Mouse (Mus musculus): ENCODE data around the gene Gm960.
"Not testable (repeated sequence)": the region's sequence is repeated elsewhere in the genome, so short reads cannot be mapped to it uniquely, and the experiment has no call there.

The Gm960 gene

DNA sequence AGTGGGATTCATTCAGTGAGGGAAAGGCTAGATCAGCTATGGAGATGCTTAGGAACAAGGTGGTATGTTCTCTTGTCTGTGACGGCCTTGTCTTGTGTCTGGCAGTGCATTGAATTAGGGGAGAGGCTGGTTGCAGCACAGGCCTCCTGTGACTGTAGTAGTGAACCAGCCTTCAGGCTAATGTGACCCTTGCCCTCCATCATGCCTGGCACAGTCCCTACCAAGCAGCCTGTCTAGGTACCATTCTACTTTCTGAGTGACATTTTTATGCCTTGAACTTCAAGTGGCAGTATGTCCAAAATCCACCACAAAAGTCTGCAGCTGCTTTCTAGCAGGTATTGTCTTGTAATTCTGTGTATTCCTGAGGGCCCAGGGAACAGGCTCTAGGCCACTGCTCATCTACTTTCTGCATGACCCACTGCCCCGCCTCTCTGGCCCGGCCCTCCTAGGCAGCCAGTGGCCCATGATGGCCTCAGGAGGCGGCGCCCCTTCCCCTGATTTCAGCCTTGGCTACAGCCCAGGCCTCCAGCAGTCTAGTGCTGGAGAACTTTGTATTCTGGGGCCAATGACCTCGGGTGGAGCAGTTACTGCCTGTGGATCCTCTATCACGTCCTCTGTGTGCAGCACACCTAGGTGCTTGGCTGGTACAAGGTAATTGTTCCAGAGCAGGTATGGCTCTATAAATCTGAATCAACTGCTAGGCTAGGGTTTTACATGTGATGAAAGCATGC lies 104.5 kb downstream of the Gm960 start:
- no peak for DNase-seq (ENCODE audit: low read depth, low spot score)

DNA sequence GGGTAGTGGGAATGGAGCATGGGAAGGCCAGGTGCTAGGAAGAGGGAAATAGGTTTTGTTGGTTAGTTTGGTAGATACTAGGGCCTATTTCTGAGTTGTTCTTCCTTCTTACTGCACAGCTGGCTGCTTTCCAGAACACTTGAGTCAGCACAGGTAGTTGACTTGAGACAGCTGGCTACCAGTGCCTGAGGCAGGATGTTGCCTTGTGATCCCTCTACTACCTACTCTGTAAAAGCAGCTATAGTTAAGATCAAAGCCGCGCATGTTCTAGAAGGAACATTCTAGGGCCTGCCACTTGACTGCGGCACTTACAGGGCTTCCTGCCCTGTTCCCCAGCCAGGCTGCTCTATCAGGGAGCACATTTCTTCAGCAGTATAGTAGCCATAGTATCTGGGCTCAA lies 108.4 kb downstream of the Gm960 start:
- DNase-seq (ENCODE audit: low read depth, low spot score): no peak

DNA sequence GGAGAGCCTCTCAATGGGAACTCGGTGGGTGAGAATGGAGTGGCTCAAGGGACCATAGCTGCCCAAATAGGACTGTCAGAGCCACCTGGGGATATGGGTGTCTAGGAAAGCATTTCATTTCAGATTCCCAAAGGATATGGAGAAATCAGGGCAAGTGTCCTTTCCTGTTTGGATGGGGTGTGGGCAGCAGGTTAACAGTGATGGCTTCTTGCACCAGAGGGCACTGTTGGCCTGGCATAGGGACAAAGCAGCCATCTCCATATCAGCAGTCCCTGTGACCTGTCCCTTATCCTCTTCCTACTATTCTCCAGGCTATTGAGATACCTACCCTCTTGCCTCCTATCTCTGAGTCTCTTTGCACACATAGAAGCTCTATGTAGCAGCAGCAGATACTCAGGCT lies 109.4 kb downstream of the Gm960 start:
- no peak for DNase-seq (ENCODE audit: low read depth, low spot score)

DNA sequence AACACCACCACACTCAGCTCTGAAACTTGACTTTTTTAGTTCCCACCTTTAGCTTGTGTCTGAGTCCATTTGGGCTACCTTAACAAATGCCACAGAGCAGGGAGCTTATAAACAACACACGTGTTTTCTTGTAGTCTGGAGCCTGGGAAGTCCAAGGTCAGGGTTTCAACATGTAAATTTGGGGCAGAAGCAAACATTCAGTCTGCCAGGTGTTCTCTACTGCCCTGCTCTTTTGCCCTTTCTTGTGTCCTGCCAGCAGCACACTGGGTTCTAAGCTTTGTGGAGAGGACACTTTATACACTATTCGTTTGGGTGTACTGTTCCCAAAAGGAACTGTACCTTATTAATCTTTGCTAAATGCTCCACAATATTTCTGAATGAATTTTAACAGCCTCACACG lies 110.0 kb downstream of the Gm960 start:
- DNase-seq (ENCODE audit: low read depth, low spot score): no peak

DNA sequence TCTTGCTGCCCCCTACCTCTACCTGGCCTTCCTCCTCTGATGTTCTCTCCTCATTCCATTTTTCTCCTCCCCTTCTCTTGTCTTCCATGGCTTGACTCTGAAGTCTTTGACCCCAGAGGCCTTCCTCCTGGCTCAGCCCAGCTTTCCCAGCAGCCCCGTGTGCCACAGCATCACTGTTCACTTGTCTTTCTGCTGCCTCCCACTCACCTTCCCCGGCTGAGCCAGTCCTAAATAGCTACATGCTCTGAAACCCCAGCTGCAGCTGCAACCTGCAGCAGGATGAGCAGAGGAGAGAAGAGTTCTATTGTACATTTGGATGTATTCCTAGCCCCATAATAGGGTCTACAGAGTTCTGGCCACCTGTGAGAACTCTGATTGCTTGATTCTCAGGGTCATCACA lies 111.0 kb downstream of the Gm960 start:
- no peak for DNase-seq (ENCODE audit: low read depth, low spot score)

DNA sequence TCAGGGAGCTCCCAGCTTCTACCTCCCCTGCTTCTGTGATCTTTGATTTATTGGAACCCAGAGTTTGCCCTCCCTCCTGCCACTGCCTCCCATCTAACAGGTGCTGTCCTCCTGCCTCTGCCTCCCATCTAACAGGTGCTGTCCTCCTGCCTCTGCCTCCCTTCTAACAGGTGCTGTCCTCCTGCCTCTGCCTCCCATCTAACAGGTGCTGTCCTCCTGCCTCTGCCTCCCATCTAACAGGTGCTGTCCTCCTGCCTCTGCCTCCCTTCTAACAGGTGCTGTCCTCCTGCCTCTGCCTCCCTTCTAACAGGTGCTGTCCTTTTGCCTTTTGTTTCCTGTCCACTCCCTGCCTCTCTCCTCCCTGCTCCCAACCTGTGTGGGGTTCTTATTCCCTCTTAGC lies 111.7 kb downstream of the Gm960 start:
- not testable (repeated sequence) for DNase-seq (ENCODE audit: low read depth, low spot score)

DNA sequence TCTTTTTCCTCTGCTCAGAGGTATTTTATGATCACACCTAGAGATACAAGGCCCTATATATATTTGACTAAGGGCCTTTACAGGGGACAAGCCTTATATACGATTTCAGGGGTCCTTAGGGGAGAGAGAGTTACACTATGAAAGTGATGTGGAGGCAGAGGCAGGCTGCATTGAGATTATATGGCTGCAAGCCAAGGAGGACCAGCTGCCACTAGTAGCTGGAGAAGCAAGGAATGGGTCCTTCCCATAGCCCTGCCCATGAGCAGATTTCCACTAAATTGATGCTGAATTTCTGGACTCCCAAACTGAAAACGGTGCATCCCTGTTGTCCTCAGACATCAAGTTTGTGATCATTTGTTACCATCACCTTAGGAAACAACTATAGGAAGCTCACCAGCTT lies 114.6 kb downstream of the Gm960 start:
- no peak for DNase-seq (ENCODE audit: low read depth, low spot score)

DNA sequence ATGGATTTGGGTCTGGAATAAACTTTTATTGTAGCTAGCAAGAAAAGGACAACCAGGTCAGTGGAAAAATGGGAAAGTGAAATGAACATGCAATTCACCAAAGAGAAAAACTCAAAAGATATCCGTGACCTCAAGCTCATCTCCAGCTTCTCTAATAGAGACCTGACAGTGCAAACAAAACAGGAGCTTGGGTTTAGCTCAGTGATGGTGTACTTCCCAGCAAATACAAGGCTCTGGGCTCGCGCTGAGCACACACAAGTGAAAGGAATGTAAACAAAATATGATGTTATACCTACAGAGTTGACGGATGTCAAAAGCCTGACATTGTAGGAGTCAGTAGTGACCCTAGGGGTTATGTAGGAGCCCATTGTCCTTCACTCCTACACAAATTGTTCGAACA lies 119.2 kb downstream of the Gm960 start:
- DNase-seq (ENCODE audit: low read depth, low spot score): no peak

DNA sequence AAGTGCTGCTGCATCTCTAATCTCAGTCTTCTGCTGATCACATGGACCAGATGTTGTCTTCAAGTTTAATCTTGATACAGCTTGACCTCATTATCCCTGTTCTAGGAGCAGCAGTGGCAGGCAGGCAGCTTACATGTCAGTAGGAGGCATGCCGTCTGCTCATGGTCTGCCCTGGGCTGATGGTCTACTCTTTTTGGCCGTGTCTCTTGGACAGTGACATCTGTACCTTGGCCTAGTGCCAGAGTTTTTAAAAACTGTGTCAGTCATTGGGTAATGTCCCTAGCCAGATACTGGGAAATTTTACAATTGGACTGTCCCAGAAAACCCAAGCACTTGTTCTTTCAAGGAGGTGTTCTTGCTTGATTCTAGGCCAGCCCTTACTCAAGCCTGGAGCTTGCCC lies 119.7 kb downstream of the Gm960 start:
- no peak for DNase-seq (ENCODE audit: low read depth, low spot score)

Data from retina, postnatal 7 days (tissue).